Comparison of ENCODE assay signal across 7 mouse cellular contexts in genomic region chr11:3903046-3903445, GRCm38 (mm10). TPM values are rescaled to one million over a fixed set of nuclear protein-coding genes. Genes with fewer than 3 reads are reported as not detected.
A peak's percentile ranks its signal among the peaks of the same experiment; 100 is the strongest.
DNase-seq lines count a peak whose midpoint lies in the region.

No protein-coding gene starts in this region.

- DNase-seq in MN1 (ENCODE audit: low spot score): peak; percentile 66
- DNase-seq in adrenal gland, adult (ENCODE audit: inconsistent age in 2 of 2, low spot score in 1 of 2): peak; percentile 83 to 90
- DNase-seq in gastrocnemius, adult 8-10 months (ENCODE audit: low spot score in 2 of 2): peak; percentile 65 to 81
- peak; percentile 72 to 75 for DNase-seq in layer of hippocampus, adult 8-10 months (ENCODE audit: low spot score in 2 of 2)
- peak; percentile 79 for DNase-seq in ovary, adult 18-20 months (ENCODE audit: low spot score)
- DNase-seq in yolk sac, embryonic 10.5 days (ENCODE audit: low spot score): no peak
- no peak for DNase-seq in thymus, postnatal 14 days

RNA-seq across cellular contexts. Expression of gene Dusp18, which starts 8.0 kb away (rescaled TPM):
- total RNA-seq in gastrocnemius, adult 8-10 months (2022): 10 to 100 TPM in 3 of 4 experiments, 1 to 10 TPM in 1; 7.3 to 18.4 (median 14.0) TPM
- 10 to 100 TPM; 19.1 to 26.7 (median 22.9) TPM for total RNA-seq in layer of hippocampus, adult 8-10 months (2022)

RNA-seq across cellular contexts. Expression of gene 4921536K21Rik, which starts 8.1 kb away (rescaled TPM):
- total RNA-seq in gastrocnemius, adult 8-10 months (2022): under 1 TPM; 0.11 to 0.36 (median 0.15) TPM
- total RNA-seq in layer of hippocampus, adult 8-10 months (2022): 1 to 10 TPM in 2 of 4 experiments, under 1 TPM in 2; 0.52 to 1.0 (median 0.83) TPM

RNA-seq across cellular contexts. Expression of gene Slc35e4, which starts 11.4 kb away (rescaled TPM):
- total RNA-seq in gastrocnemius, adult 8-10 months (2022): 10 to 100 TPM; 19.5 to 24.6 (median 21.4) TPM
- 10 to 100 TPM; 15.0 to 19.8 (median 16.9) TPM for total RNA-seq in layer of hippocampus, adult 8-10 months (2022)

RNA-seq across cellular contexts. Expression of gene Tcn2, which starts 28.9 kb away (rescaled TPM):
- total RNA-seq in gastrocnemius, adult 8-10 months (2022): 10 to 100 TPM; 11.6 to 17.3 (median 13.2) TPM
- 10 to 100 TPM; 14.5 to 50.2 (median 26.1) TPM for total RNA-seq in layer of hippocampus, adult 8-10 months (2022)

RNA-seq across cellular contexts. Expression of gene Osbp2, which starts 39.3 kb away (rescaled TPM):
- 1 to 10 TPM in 2 of 4 experiments, under 1 TPM in 2; 0.75 to 1.6 (median 1.0) TPM for total RNA-seq in gastrocnemius, adult 8-10 months (2022)
- total RNA-seq in layer of hippocampus, adult 8-10 months (2022): 10 to 100 TPM; 63.6 to 77.0 (median 69.9) TPM

Comparison
In these comparisons a context has a peak if more than half of its experiments do, and no peak if none do; other contexts are left out.
1. DNase-seq: peak in MN1 (single experiment), adrenal gland, adult (2 of 2), gastrocnemius, adult 8-10 months (2 of 2), layer of hippocampus, adult 8-10 months (2 of 2) and ovary, adult 18-20 months (single experiment); none in yolk sac, embryonic 10.5 days (single experiment) and thymus, postnatal 14 days (single experiment).